Mouse (Mus musculus) T-helper 1 cell (primary cell): ENCODE measurements around the gene Abhd12.

Source experiments
- in situ Hi-C: fragments of 300-600 bp; cut with MboI, MseI; formaldehyde crosslinking; loops from one replicate; pipeline ENCODE4 v1.15.1; 2025; ENCODE audit warnings: high pct_unique_total_duplicates

Abhd12 gene

GRCm38 (mm10) chr2:150858724-150859487, 45.6 kb downstream of the Abhd12 start:
- in situ Hi-C loops, result loop anchor here (25.0 kb wide), 1 partner anchor 1472 kb away; no protein-coding TSS in a partner anchor

GRCm38 (mm10) chr2:150855186-150855585, 49.4 kb downstream of the Abhd12 start:
- in situ Hi-C loops, result loop anchor here (25.0 kb wide), 1 partner anchor 1468 kb away; no protein-coding TSS in a partner anchor

GRCm38 (mm10) chr2:150851251-150851650, 53.3 kb downstream of the Abhd12 start:
- in situ Hi-C loops, result loop anchor here (25.0 kb wide), 1 partner anchor 1464 kb away; no protein-coding TSS in a partner anchor

GRCm38 (mm10) chr2:150847436-150847995, 57.0 kb downstream of the Abhd12 start:
- in situ Hi-C loops, result no loop called here

- in situ Hi-C loops, result no loop called here
These were observed 59.7 kb downstream of the Abhd12 start for GRCm38 (mm10) chr2:150844798-150845197.

- in situ Hi-C loops, result no loop called here
These were observed 62.5 kb downstream of the Abhd12 start for GRCm38 (mm10) chr2:150842049-150842461.

- in situ Hi-C loops, result no loop called here
These were observed 63.4 kb downstream of the Abhd12 start for GRCm38 (mm10) chr2:150841109-150841508.

- in situ Hi-C loops, result no loop called here
These were observed 64.7 kb downstream of the Abhd12 start for GRCm38 (mm10) chr2:150839686-150840471.

- in situ Hi-C loops, result no loop called here
These were observed 66.8 kb downstream of the Abhd12 start for GRCm38 (mm10) chr2:150837781-150838180.

- in situ Hi-C loops, result no loop called here
These were observed 67.6 kb downstream of the Abhd12 start for GRCm38 (mm10) chr2:150836906-150837305.

- in situ Hi-C loops, result no loop called here
These were observed 68.6 kb downstream of the Abhd12 start for GRCm38 (mm10) chr2:150835975-150836374.

GRCm38 (mm10) chr2:150834616-150835015, 69.9 kb downstream of the Abhd12 start:
- in situ Hi-C loops, result no loop called here

- in situ Hi-C loops, result no loop called here
These were observed 72.5 kb downstream of the Abhd12 start for GRCm38 (mm10) chr2:150832029-150832428.

- in situ Hi-C loops, result no loop called here
These were observed 73.6 kb downstream of the Abhd12 start for GRCm38 (mm10) chr2:150830911-150831441.

GRCm38 (mm10) chr2:150830011-150830410, 74.5 kb downstream of the Abhd12 start:
- in situ Hi-C loops, result no loop called here

GRCm38 (mm10) chr2:150828654-150829053, 75.9 kb downstream of the Abhd12 start:
- in situ Hi-C loops, result no loop called here

- in situ Hi-C loops, result no loop called here
These were observed 76.4 kb downstream of the Abhd12 start for GRCm38 (mm10) chr2:150828164-150828563.

- in situ Hi-C loops, result no loop called here
These were observed 78.1 kb downstream of the Abhd12 start for GRCm38 (mm10) chr2:150826426-150826825.

- in situ Hi-C loops, result no loop called here
These were observed 81.6 kb downstream of the Abhd12 start for GRCm38 (mm10) chr2:150822987-150823386.

GRCm38 (mm10) chr2:150820720-150821119, 83.8 kb downstream of the Abhd12 start:
- in situ Hi-C loops, result no loop called here

GRCm38 (mm10) chr2:150818742-150819141, 85.8 kb downstream of the Abhd12 start:
- in situ Hi-C loops, result no loop called here
